8 mouse cellular contexts compared by ENCODE assay signal in the genomic region with DNA sequence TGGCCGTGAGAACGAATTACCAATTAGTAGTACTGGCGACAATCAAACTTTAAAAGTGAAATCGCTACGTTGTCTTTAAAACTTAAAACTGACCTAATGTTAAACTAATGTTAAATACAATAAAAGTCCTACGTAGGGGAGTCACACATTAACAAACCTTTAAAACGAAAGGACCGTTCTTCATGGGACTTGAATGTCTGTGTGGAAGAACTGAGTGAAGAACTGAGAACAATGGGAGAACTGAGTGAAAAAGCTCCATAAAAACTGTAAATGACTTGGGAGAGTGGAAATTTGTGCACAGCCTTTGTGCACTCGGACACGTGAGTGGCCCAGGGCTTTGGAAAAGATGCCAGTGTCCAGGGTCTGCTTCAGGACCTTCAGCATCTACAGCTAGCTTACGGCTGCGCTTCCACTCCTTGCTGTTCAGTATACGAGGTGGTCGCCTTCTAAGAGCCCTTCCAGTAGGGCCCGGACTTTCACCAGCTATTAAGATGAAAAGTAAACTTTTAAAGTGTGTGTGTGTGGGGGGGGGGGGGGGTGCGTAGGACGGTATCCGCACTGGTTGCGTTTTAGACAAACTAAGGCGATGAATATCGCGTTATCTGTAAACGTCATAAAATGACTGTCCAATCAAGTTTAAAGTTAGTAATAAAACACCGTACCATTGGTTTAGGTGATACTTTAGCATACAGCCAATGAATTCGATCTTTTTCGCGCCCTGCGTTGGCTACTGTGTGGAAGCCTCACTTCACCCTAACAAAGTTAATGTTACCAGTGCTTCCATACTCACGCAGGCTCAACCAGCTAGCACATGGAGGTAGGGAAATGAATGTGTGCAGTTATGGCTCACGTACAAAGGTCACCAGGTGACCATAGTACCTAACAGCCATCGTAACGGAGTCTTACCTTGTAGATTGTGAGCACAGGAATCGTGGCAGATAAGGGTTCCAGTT. TPM values are rescaled to one million over a fixed set of nuclear protein-coding genes. Genes with fewer than 3 reads are reported as not detected.
DNase-seq lines count a peak whose midpoint lies in the region; ATAC-seq and TF ChIP-seq lines count a peak whose summit lies in the region.

No protein-coding gene starts in this region.

- no peaks in the 10 kb centered on the region for H3K9me3 ChIP-seq in MEL (replicated peaks; ENCODE audit: insufficient read depth, low read length)
- H3K9me3 ChIP-seq in forebrain, postnatal 0 days (ENCODE audit: low read length) = no peaks in the 10 kb centered on the region
- no peaks in the 10 kb centered on the region for H3K9me3 ChIP-seq in lung, embryonic 14.5 days (ENCODE audit: low read depth, low read length)

- TF ChIP-seq POLR2A in MEL (IDR thresholded peaks at IDR 0.05; ENCODE audit: control insufficient read depth in 1 of 2, insufficient read depth in 1 of 2, low read depth in 1 of 2, low read length in 2 of 2, poor library complexity in 1 of 2) = peak in 1 of 2 experiments; percentile 91; a peak in 2 of 4 replicates
- peak; percentile 41; the same call in 1 of the 2 replicates for TF ChIP-seq POLR2A in cerebellum, adult 2 months (IDR thresholded peaks at IDR 0.05; ENCODE audit: borderline replicate concordance, insufficient read depth, low read length)

- H3K4me2 ChIP-seq in forebrain, postnatal 0 days (ENCODE audit: low read depth) = peak overlapping the region; percentile 82
- H3K4me2 ChIP-seq in lung, embryonic 14.5 days = peak overlapping the region; percentile 88

- no peak for TF ChIP-seq RAD21 in MEL (IDR thresholded peaks at IDR 0.05; ENCODE audit: low read depth, low read length)

- peak; percentile 96 for ATAC-seq in forebrain, postnatal 0 days
- ATAC-seq in hematopoietic stem cell, adult 5-6 weeks (replicated peaks in 1 of 2; ENCODE audit: insufficient read depth in 1 of 2, low FRiP score in 2 of 2, low TSS enrichment in 1 of 2, low read depth in 1 of 2, poor library complexity in 2 of 2, severe bottlenecking in 2 of 2) = peak; percentile 81 to 83
- peak; percentile 79 for ATAC-seq in lung, embryonic 14.5 days (ENCODE audit: insufficient read depth)
- ATAC-seq in neutrophil, adult 5-6 weeks (ENCODE audit: extremely low read depth, insufficient number of reproducible peaks, low FRiP score, poor library complexity, severe bottlenecking) = peak; percentile 89

- peaks cover 8% of the 10 kb centered on the region; the same call in 1 of the 2 replicates for H3K79me2 ChIP-seq in MEL (ENCODE audit: control insufficient read depth, insufficient read depth, low read length, poor library complexity)

- H3K27ac ChIP-seq in MEL (ENCODE audit: control insufficient read depth, low read depth, low read length) = peak overlapping the region; percentile 99
- 0 out of 2 replicates have a peak overlapping the region, but pooled peaks have one; percentile 36 for H3K27ac ChIP-seq in cerebellum, adult 2 months (ENCODE audit: insufficient read depth, low read length)
- H3K27ac ChIP-seq in forebrain, postnatal 0 days (ENCODE audit: low read depth, low read length) = peak overlapping the region; percentile 57
- peak overlapping the region; percentile 100 for H3K27ac ChIP-seq in lung, embryonic 14.5 days (ENCODE audit: low read depth)

- peak; percentile 95 for DNase-seq in MEL (ENCODE audit: low read depth, low spot score)
- peak; percentile 67 to 82 for DNase-seq in cerebellum, adult 2 months
- peak; percentile 89 for DNase-seq in forebrain, postnatal 0 days
- peak; percentile 63 to 64 for DNase-seq in layer of hippocampus, adult 8-10 months (ENCODE audit: low spot score in 2 of 2)
- peak; percentile 96 for DNase-seq in lung, embryonic 14.5 days
- DNase-seq in thymus, adult 18-20 months = peak; percentile 50 to 74

- 3% methylated on average over 33 of the region's 33 CpGs for WGBS in cerebellum, adult 2 months
- 3% methylated on average over 33 of the region's 33 CpGs for WGBS in forebrain, postnatal 0 days
- 3% methylated on average over 33 of the region's 33 CpGs for WGBS in lung, embryonic 14.5 days

- no peaks in the 10 kb centered on the region for H3K27me3 ChIP-seq in MEL (ENCODE audit: control insufficient read depth in 1 of 2, insufficient read depth in 2 of 2, low read length in 2 of 2)
- no peaks in the 10 kb centered on the region for H3K27me3 ChIP-seq in cerebellum, adult 2 months (ENCODE audit: control insufficient read depth, insufficient read depth, low read length)
- no peaks in the 10 kb centered on the region for H3K27me3 ChIP-seq in forebrain, postnatal 0 days (ENCODE audit: insufficient read depth, low read length)
- no peaks in the 10 kb centered on the region for H3K27me3 ChIP-seq in lung, embryonic 14.5 days (ENCODE audit: insufficient read depth, low read length)

- no peak for TF ChIP-seq CTCF in MEL (IDR thresholded peaks at IDR 0.05 in 2 of 3, conservative IDR thresholded peaks at IDR 0.05 in 1 of 3; ENCODE audit: control insufficient read depth in 1 of 3, insufficient read depth in 1 of 3, low read depth in 2 of 3, low read length in 3 of 3, poor library complexity in 1 of 3, severe bottlenecking in 1 of 3)
- TF ChIP-seq CTCF in cerebellum, adult 2 months (IDR thresholded peaks at IDR 0.05; ENCODE audit: borderline replicate concordance, insufficient read depth, low read depth, low read length) = no peak
- no peak for TF ChIP-seq CTCF in forebrain, postnatal 0 days (IDR thresholded peaks at IDR 0.05; ENCODE audit: low read depth)
- TF ChIP-seq CTCF in lung, embryonic 14.5 days (IDR thresholded peaks at IDR 0.05; ENCODE audit: low read depth) = no peak

- peak overlapping the region; percentile 93 for H3K9ac ChIP-seq in MEL (ENCODE audit: control insufficient read depth, low read depth, low read length, poor library complexity, severe bottlenecking)
- peak overlapping the region; percentile 51 for H3K9ac ChIP-seq in forebrain, postnatal 0 days
- H3K9ac ChIP-seq in lung, embryonic 14.5 days = peak overlapping the region; percentile 99

- no peak for TF ChIP-seq EP300 in MEL (IDR thresholded peaks at IDR 0.05; ENCODE audit: low read depth in 1 of 2, low read length in 2 of 2)

- peak overlapping the region; percentile 64 to 67 for H3K4me3 ChIP-seq in MEL (ENCODE audit: control insufficient read depth in 1 of 2, insufficient read depth in 1 of 2, low read depth in 2 of 2, low read length in 2 of 2)
- H3K4me3 ChIP-seq in cerebellum, adult 2 months (replicated peaks; ENCODE audit: insufficient read depth, low read depth, low read length) = peak overlapping the region; percentile 86
- H3K4me3 ChIP-seq in forebrain, postnatal 0 days (ENCODE audit: low read depth, low read length) = peak overlapping the region; percentile 45
- peak overlapping the region; percentile 70 for H3K4me3 ChIP-seq in lung, embryonic 14.5 days (ENCODE audit: low read depth, low read length)

- peaks cover 0 to 15% of the 10 kb centered on the region in 2 experiments; a peak in 2 of 4 replicates for H3K4me1 ChIP-seq in MEL (ENCODE audit: control insufficient read depth in 1 of 2, insufficient read depth in 2 of 2, low read length in 2 of 2)
- no peaks in the 10 kb centered on the region; the same call in 1 of the 2 replicates for H3K4me1 ChIP-seq in cerebellum, adult 2 months (ENCODE audit: control insufficient read depth, insufficient read depth, low read length)
- peaks cover 22% of the 10 kb centered on the region for H3K4me1 ChIP-seq in forebrain, postnatal 0 days (ENCODE audit: insufficient read depth)
- no peaks in the 10 kb centered on the region for H3K4me1 ChIP-seq in lung, embryonic 14.5 days (ENCODE audit: insufficient read depth)

- peaks cover 0 to 20% of the 10 kb centered on the region in 2 experiments; a peak in 2 of 4 replicates for H3K36me3 ChIP-seq in MEL (ENCODE audit: control insufficient read depth in 1 of 2, insufficient read depth in 2 of 2, low read length in 2 of 2)
- no peaks in the 10 kb centered on the region for H3K36me3 ChIP-seq in forebrain, postnatal 0 days (ENCODE audit: insufficient read depth)
- H3K36me3 ChIP-seq in lung, embryonic 14.5 days (ENCODE audit: insufficient read depth) = no peaks in the 10 kb centered on the region

RNA-seq across cellular contexts. Expression of a gene that starts 1.3 kb away (rescaled TPM):
- total RNA-seq in MEL (2012; rRNA removed) = 1,140 and 1,462 TPM in 2 replicates
- polyA plus RNA-seq in MEL (2012; ENCODE audit: insufficient read depth in 1 of 2, insufficient read length in 2 of 2, low read depth in 1 of 2, low replicate concordance in 2 of 2, missing spikeins in 1 of 2) = 1 to 10 TPM in 1 of 2 experiments, not detected in 1; 2.9 TPM
- 0.27 and 0.41 TPM in 2 replicates for polyA plus RNA-seq in cerebellum, adult 2 months (2012; rRNA removed)
- 140 and 182 TPM in 2 replicates for total RNA-seq in forebrain, postnatal 0 days (2014; rRNA removed)
- 4.0 and 4.7 TPM in 2 replicates for polyA plus RNA-seq in forebrain, postnatal 0 days (2015; fragmentation: Nextera tagmentation; extraction: Ambion mirVana)
- 487 and 689 TPM in 2 replicates for total RNA-seq in hematopoietic stem cell, adult 5-6 weeks (2017)
- 1 to 10 TPM; 3.8 to 6.5 (median 5.9) TPM for total RNA-seq in layer of hippocampus, adult 8-10 months (2022)
- 18.5 and 19.7 TPM in 2 replicates for polyA plus RNA-seq in lung, embryonic 14.5 days (2014; fragmentation: Nextera tagmentation; extraction: Ambion mirVana)
- total RNA-seq in neutrophil, adult 5-6 weeks (2017) = 73.0 and 92.6 TPM in 2 replicates

RNA-seq across cellular contexts. Expression of a gene that starts 4.1 kb away (rescaled TPM):
- total RNA-seq in MEL (2012; rRNA removed) = 1,321 and 1,539 TPM in 2 replicates
- polyA plus RNA-seq in MEL (2012; ENCODE audit: insufficient read depth in 1 of 2, insufficient read length in 2 of 2, low read depth in 1 of 2, low replicate concordance in 2 of 2, missing spikeins in 1 of 2) = 10 to 100 TPM in 1 of 2 experiments, not detected in 1; 18.1 TPM
- 1.9 and 4.9 TPM in 2 replicates for polyA plus RNA-seq in cerebellum, adult 2 months (2012; rRNA removed)
- 282 and 291 TPM in 2 replicates for total RNA-seq in forebrain, postnatal 0 days (2014; rRNA removed)
- polyA plus RNA-seq in forebrain, postnatal 0 days (2015; fragmentation: Nextera tagmentation; extraction: Ambion mirVana) = 20.0 and 34.1 TPM in 2 replicates
- 102 and 199 TPM in 2 replicates for total RNA-seq in hematopoietic stem cell, adult 5-6 weeks (2017)
- total RNA-seq in layer of hippocampus, adult 8-10 months (2022) = 10 to 100 TPM; 32.9 to 72.6 (median 47.3) TPM
- 237 and 252 TPM in 2 replicates for polyA plus RNA-seq in lung, embryonic 14.5 days (2014; fragmentation: Nextera tagmentation; extraction: Ambion mirVana)
- 3.8 and 32.2 TPM in 2 replicates for total RNA-seq in neutrophil, adult 5-6 weeks (2017)

RNA-seq across cellular contexts. Expression of a gene that starts 7.9 kb away (rescaled TPM):
- total RNA-seq in MEL (2012; rRNA removed) = 1,204 and 1,752 TPM in 2 replicates
- polyA plus RNA-seq in MEL (2012; ENCODE audit: insufficient read depth in 1 of 2, insufficient read length in 2 of 2, low read depth in 1 of 2, low replicate concordance in 2 of 2, missing spikeins in 1 of 2) = 1,000 to 10,000 TPM in 1 of 2 experiments, 1 to 10 TPM in 1; 8.6 to 1,740 TPM
- polyA plus RNA-seq in cerebellum, adult 2 months (2012; rRNA removed) = not detected in 2 replicates
- 143 and 154 TPM in 2 replicates for total RNA-seq in forebrain, postnatal 0 days (2014; rRNA removed)
- polyA plus RNA-seq in forebrain, postnatal 0 days (2015; fragmentation: Nextera tagmentation; extraction: Ambion mirVana) = 1.1 and 1.6 TPM in 2 replicates
- total RNA-seq in hematopoietic stem cell, adult 5-6 weeks (2017) = 238 and 317 TPM in 2 replicates
- 1 to 10 TPM in 1 of 4 experiments, not detected in 3; 3.2 TPM for total RNA-seq in layer of hippocampus, adult 8-10 months (2022)
- 7.2 and 8.9 TPM in 2 replicates for polyA plus RNA-seq in lung, embryonic 14.5 days (2014; fragmentation: Nextera tagmentation; extraction: Ambion mirVana)
- 46.4 and 80.8 TPM in 2 replicates for total RNA-seq in neutrophil, adult 5-6 weeks (2017)

RNA-seq across cellular contexts. Expression of a gene that starts 8.2 kb away (rescaled TPM):
- total RNA-seq in MEL (2012; rRNA removed) = 512 and 814 TPM in 2 replicates
- polyA plus RNA-seq in MEL (2012; ENCODE audit: insufficient read depth in 1 of 2, insufficient read length in 2 of 2, low read depth in 1 of 2, low replicate concordance in 2 of 2, missing spikeins in 1 of 2) = 1 to 10 TPM in 1 of 2 experiments, not detected in 1; 3.0 TPM
- not detected in 2 replicates for polyA plus RNA-seq in cerebellum, adult 2 months (2012; rRNA removed)
- total RNA-seq in forebrain, postnatal 0 days (2014; rRNA removed) = 46.4 and 70.5 TPM in 2 replicates
- 0.28 TPM in 1 of 2 replicates, not detected in the other for polyA plus RNA-seq in forebrain, postnatal 0 days (2015; fragmentation: Nextera tagmentation; extraction: Ambion mirVana)
- total RNA-seq in hematopoietic stem cell, adult 5-6 weeks (2017) = 17.5 and 24.0 TPM in 2 replicates
- 10 to 100 TPM in 1 of 4 experiments, 1 to 10 TPM in 3; 3.1 to 11.6 (median 5.9) TPM for total RNA-seq in layer of hippocampus, adult 8-10 months (2022)
- polyA plus RNA-seq in lung, embryonic 14.5 days (2014; fragmentation: Nextera tagmentation; extraction: Ambion mirVana) = 2.0 and 3.4 TPM in 2 replicates
- 4.8 and 6.8 TPM in 2 replicates for total RNA-seq in neutrophil, adult 5-6 weeks (2017)

RNA-seq across cellular contexts. Expression of a gene that starts 25.2 kb away (rescaled TPM):
- 1,714 and 2,074 TPM in 2 replicates for total RNA-seq in MEL (2012; rRNA removed)
- 1 to 10 TPM in 1 of 2 experiments, not detected in 1; 5.6 TPM for polyA plus RNA-seq in MEL (2012; ENCODE audit: insufficient read depth in 1 of 2, insufficient read length in 2 of 2, low read depth in 1 of 2, low replicate concordance in 2 of 2, missing spikeins in 1 of 2)
- polyA plus RNA-seq in cerebellum, adult 2 months (2012; rRNA removed) = 1.2 and 2.6 TPM in 2 replicates
- 157 and 249 TPM in 2 replicates for total RNA-seq in forebrain, postnatal 0 days (2014; rRNA removed)
- polyA plus RNA-seq in forebrain, postnatal 0 days (2015; fragmentation: Nextera tagmentation; extraction: Ambion mirVana) = not detected in 2 replicates
- 843 and 1,062 TPM in 2 replicates for total RNA-seq in hematopoietic stem cell, adult 5-6 weeks (2017)
- 1 to 10 TPM in 3 of 4 experiments, not detected in 1; 6.6 to 9.1 (median 8.4) TPM for total RNA-seq in layer of hippocampus, adult 8-10 months (2022)
- polyA plus RNA-seq in lung, embryonic 14.5 days (2014; fragmentation: Nextera tagmentation; extraction: Ambion mirVana) = 2.0 and 3.1 TPM in 2 replicates
- 99.6 and 105 TPM in 2 replicates for total RNA-seq in neutrophil, adult 5-6 weeks (2017)

Comparison
In these comparisons a context has a peak if more than half of its experiments do, and no peak if none do; other contexts are left out.
1. Peak in every context shown above with its lines: DNase-seq, ATAC-seq, H3K4me3 ChIP-seq and H3K27ac ChIP-seq.
2. H3K27ac ChIP-seq: peak in every context shown above with its lines; median percentile 100 in lung, embryonic 14.5 days; 99 in MEL; 57 in forebrain, postnatal 0 days; 36 in cerebellum, adult 2 months.
3. RNA of a gene that starts 7.9 kb away (total RNA-seq): 1,204 to 1,752 TPM in MEL, 238 to 317 TPM in hematopoietic stem cell, adult 5-6 weeks, 143 to 154 TPM in forebrain, postnatal 0 days and 46.4 to 80.8 TPM in neutrophil, adult 5-6 weeks; 3.2 TPM in layer of hippocampus, adult 8-10 months; every median in the first group is over 10 times any median in the second.